Mouse (Mus musculus) bone marrow macrophage, adult 2 months (primary cell): ENCODE measurements at regions not wholly inside any gene's neighbourhood (a gene's known extent, or its start where the extent isn't known, plus 50 kb on each side); places are given as distances from the start of the nearest gene placed in this dataset.

Source experiments
- CTCF ChIP-seq: IDR thresholded peaks from 2 replicates; pipeline ENCODE4 v1.5.1; 2012; ENCODE audit warnings: low read depth, mild to moderate bottlenecking, low read length, moderate library complexity
- POLR2A ChIP-seq: IDR thresholded peaks from 2 replicates; pipeline ENCODE4 v1.6.1; 2012; ENCODE audit warnings: mild to moderate bottlenecking, low read depth, low read length, borderline replicate concordance

DNA sequence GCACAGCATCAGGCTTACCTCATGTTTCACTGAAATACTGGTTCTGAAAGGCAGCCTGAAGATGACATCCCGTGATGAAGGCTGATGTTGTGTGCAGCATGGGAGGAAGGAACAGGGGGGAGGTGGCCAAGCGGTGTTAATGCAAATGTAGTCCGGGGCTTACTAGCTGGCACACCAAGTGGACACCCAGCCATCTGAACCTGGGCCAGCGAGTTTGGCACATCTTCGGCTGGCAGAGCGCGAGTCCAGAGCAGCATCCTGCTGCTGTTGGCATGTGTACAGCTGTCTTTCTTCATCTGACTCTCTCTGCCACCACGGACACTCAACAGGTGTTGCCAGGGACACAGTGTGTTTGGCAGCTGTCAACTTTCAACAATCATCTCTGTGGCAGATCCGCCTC, 135.0 kb upstream of the Ap5m1 start:
- TF ChIP-seq CTCF, result no peak
- TF ChIP-seq POLR2A, result no peak
